Mouse (Mus musculus) olfactory bulb, adult 2 months (tissue): Measurements from ENCODE around the gene Cx3cr1.

Source experiments
- CTCF ChIP-seq: fragments of 200-500 bp; IDR thresholded peaks from 2 replicates; pipeline ENCODE4 v1.5.1; 2012; ENCODE audit warnings: low read depth, mild to moderate bottlenecking, low read length, moderate library complexity; ENCODE audit not compliant: insufficient read depth
- POLR2A ChIP-seq: fragments of 200-500 bp; IDR thresholded peaks from 2 replicates; pipeline ENCODE4 v1.6.1; 2012; ENCODE audit warnings: mild to moderate bottlenecking, low read depth, low read length, moderate library complexity; ENCODE audit not compliant: insufficient read depth

GRCm38 (mm10) chr9:119909931-119910330 lies 159.7 kb downstream of the Cx3cr1 start:
- TF ChIP-seq CTCF (no peak), POLR2A (no peak)
